Mouse (Mus musculus): ENCODE measurements at regions not wholly inside any gene's neighbourhood (a gene's known extent, or its start where the extent isn't known, plus 50 kb on each side); places are given as distances from the start of the nearest gene placed in this dataset.
"Not testable (repeated sequence)": the region's sequence is repeated elsewhere in the genome, so short reads cannot be mapped to it uniquely, and the experiment has no call there.

- no peak for DNase-seq (ENCODE audit: extremely low read depth, low read depth)
Measured at GRCm38 (mm10) chr15:87818566-87818965, 274.5 kb downstream of the Fam19a5 start.

GRCm38 (mm10) chr15:87842097-87842496 lies 298.0 kb downstream of the Fam19a5 start:
- DNase-seq (ENCODE audit: extremely low read depth, low read depth), result no peak

GRCm38 (mm10) chr15:87859069-87859468 lies 315.0 kb downstream of the Fam19a5 start:
- no peak for DNase-seq (ENCODE audit: extremely low read depth, low read depth)

- DNase-seq (ENCODE audit: extremely low read depth, low read depth), result no peak
Measured at GRCm38 (mm10) chr15:87876286-87876899, 332.3 kb downstream of the Fam19a5 start.

- no peak for DNase-seq (ENCODE audit: extremely low read depth, low read depth)
Measured at GRCm38 (mm10) chr15:87890903-87891302, 346.8 kb downstream of the Fam19a5 start.

- not testable (repeated sequence) for DNase-seq (ENCODE audit: extremely low read depth, low read depth)
Measured at GRCm38 (mm10) chr15:87894866-87895265, 350.8 kb downstream of the Fam19a5 start.

- DNase-seq (ENCODE audit: extremely low read depth, low read depth), result no peak
Measured at GRCm38 (mm10) chr15:87898655-87899054, 354.6 kb downstream of the Fam19a5 start.

GRCm38 (mm10) chr15:87904436-87904835 lies 360.3 kb downstream of the Fam19a5 start:
- no peak for DNase-seq (ENCODE audit: extremely low read depth, low read depth)

- no peak for DNase-seq (ENCODE audit: extremely low read depth, low read depth)
Measured at GRCm38 (mm10) chr15:87906310-87906709, 362.2 kb downstream of the Fam19a5 start.

GRCm38 (mm10) chr15:87922091-87922490 lies 378.0 kb downstream of the Fam19a5 start:
- DNase-seq (ENCODE audit: extremely low read depth, low read depth), result no peak

- DNase-seq (ENCODE audit: extremely low read depth, low read depth), result no peak
Measured at GRCm38 (mm10) chr15:87922781-87923446, 378.8 kb downstream of the Fam19a5 start.

GRCm38 (mm10) chr15:87923906-87924305 lies 379.8 kb downstream of the Fam19a5 start:
- DNase-seq (ENCODE audit: extremely low read depth, low read depth), result no peak

GRCm38 (mm10) chr15:87936041-87936440 lies 391.9 kb downstream of the Fam19a5 start:
- DNase-seq (ENCODE audit: extremely low read depth, low read depth), result no peak

- DNase-seq (ENCODE audit: extremely low read depth, low read depth), result no peak
Measured at GRCm38 (mm10) chr15:87940837-87941236, 396.7 kb downstream of the Fam19a5 start.

GRCm38 (mm10) chr15:87952531-87952930 lies 408.4 kb downstream of the Fam19a5 start:
- DNase-seq (ENCODE audit: extremely low read depth, low read depth), result no peak

- DNase-seq (ENCODE audit: extremely low read depth, low read depth), result no peak
Measured at GRCm38 (mm10) chr15:87955685-87956256, 411.7 kb downstream of the Fam19a5 start.

GRCm38 (mm10) chr15:87958866-87959265 lies 414.8 kb downstream of the Fam19a5 start:
- no peak for DNase-seq (ENCODE audit: extremely low read depth, low read depth)

- no peak for DNase-seq (ENCODE audit: extremely low read depth, low read depth)
Measured at GRCm38 (mm10) chr15:87972641-87973040, 428.5 kb downstream of the Fam19a5 start.

- DNase-seq (ENCODE audit: extremely low read depth, low read depth), result no peak
Measured at GRCm38 (mm10) chr15:87987322-87987985, 443.4 kb downstream of the Fam19a5 start.

- no peak for DNase-seq (ENCODE audit: extremely low read depth, low read depth)
Measured at GRCm38 (mm10) chr15:87994546-87994945, 450.4 kb downstream of the Fam19a5 start.

- no peak for DNase-seq (ENCODE audit: extremely low read depth, low read depth)
Measured at GRCm38 (mm10) chr15:88017076-88017475, 473.0 kb downstream of the Fam19a5 start.

- no peak for DNase-seq (ENCODE audit: extremely low read depth, low read depth)
Measured at GRCm38 (mm10) chr15:88032751-88033150, 488.7 kb downstream of the Fam19a5 start.

Data from MEL-GATA-1-ER (cell line).